Mouse (Mus musculus): ENCODE data around the gene Acox3. TPM values are rescaled to one million over a fixed set of nuclear protein-coding genes. Genes with fewer than 3 reads are reported as not detected.
A peak's percentile ranks its signal among the peaks of the same experiment; 100 is the strongest.

Acox3 gene
- polyA plus RNA-seq, 1 experiment from 2014 or later: 15.1 TPM

GRCm38 (mm10) chr5:35551855-35552837 lies 30.7 kb upstream of the Acox3 start:
- Histone ChIP-seq H3K36me3 (ENCODE audit: control insufficient read depth, insufficient read depth, low read length) (0 out of 2 replicates have a peak, but pooled peaks cover 3% of the 10 kb centered on the region), H3K4me1 (ENCODE audit: control insufficient read depth, insufficient read depth, low read length) (peaks cover 10% of the 10 kb centered on the region), H3K27me3 (ENCODE audit: control insufficient read depth, insufficient read depth, low read length) (no peaks in the 10 kb centered on the region), H3K27ac (ENCODE audit: low read length) (peak overlapping the region; percentile 79), H3K4me3 (replicated peaks; ENCODE audit: low read length) (no peak overlapping the region), H3K9me3 (replicated peaks; ENCODE audit: control insufficient read depth, low read length) (no peaks in the 10 kb centered on the region), H3K9ac (ENCODE audit: low read length) (no peak overlapping the region), H3K4me2 (ENCODE audit: low read depth, low read length) (no peak overlapping the region)
- peak; percentile 82 for ATAC-seq (ENCODE audit: insufficient read depth, low FRiP score)
- 35% methylated on average over 7 of the region's 7 CpGs for WGBS

DNA sequence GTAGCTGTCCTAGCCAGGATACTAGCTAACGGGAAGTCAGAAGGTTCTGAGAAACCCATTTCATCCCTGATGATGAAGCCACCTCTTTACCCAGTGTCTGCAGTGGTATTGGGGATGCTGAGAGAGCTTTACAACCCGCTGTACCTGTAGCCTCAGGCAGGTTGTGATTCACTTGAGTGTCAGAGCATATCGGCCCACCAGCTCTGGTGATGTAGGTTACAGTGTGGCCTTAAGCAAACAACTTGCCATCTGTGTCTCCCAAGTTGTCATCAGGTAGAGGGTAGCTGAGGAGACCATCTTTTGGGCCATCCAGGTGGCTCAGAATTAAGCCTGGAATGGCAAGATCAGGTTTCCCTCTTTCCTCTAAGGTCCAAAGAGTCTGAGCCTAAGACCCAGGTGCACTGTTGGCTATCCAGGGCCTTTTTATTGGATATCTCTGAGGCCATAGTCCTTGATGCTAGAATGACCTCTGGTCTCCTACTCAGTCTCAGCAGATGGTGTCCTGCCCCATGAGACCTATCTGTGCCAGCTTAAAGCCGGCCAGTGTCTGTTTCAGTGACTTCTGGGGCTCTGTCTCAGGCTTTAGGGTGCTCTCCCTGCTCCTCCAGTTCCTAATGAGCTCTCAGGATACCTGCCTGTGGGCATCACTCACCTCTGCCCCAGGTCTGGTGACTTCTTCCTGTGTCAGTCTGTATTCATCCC lies 29.9 kb upstream of the Acox3 start:
- Histone ChIP-seq H3K9ac (ENCODE audit: low read length) (no peak overlapping the region), H3K36me3 (ENCODE audit: control insufficient read depth, insufficient read depth, low read length) (0 out of 2 replicates have a peak, but pooled peaks cover 3% of the 10 kb centered on the region), H3K4me3 (replicated peaks; ENCODE audit: low read length) (no peak overlapping the region), H3K27me3 (ENCODE audit: control insufficient read depth, insufficient read depth, low read length) (no peaks in the 10 kb centered on the region), H3K4me2 (ENCODE audit: low read depth, low read length) (no peak overlapping the region), H3K27ac (ENCODE audit: low read length) (no peak overlapping the region), H3K4me1 (ENCODE audit: control insufficient read depth, insufficient read depth, low read length) (peaks cover 10% of the 10 kb centered on the region), H3K9me3 (replicated peaks; ENCODE audit: control insufficient read depth, low read length) (no peaks in the 10 kb centered on the region)
- 82% methylated on average over 4 of the region's 4 CpGs for WGBS
- ATAC-seq (ENCODE audit: insufficient read depth, low FRiP score): no peak

- 86% methylated on average over 7 of the region's 7 CpGs for WGBS
- 0 out of 2 replicates have a peak, but pooled peaks cover 5% of the 10 kb centered on the region for H3K36me3 ChIP-seq (ENCODE audit: control insufficient read depth, insufficient read depth, low read length)
- no peak for ATAC-seq (ENCODE audit: insufficient read depth, low FRiP score)
- no peaks in the 10 kb centered on the region for H3K27me3 ChIP-seq (ENCODE audit: control insufficient read depth, insufficient read depth, low read length)
- H3K9ac ChIP-seq (ENCODE audit: low read length): no peak overlapping the region
- no peak overlapping the region for H3K27ac ChIP-seq (ENCODE audit: low read length)
- H3K9me3 ChIP-seq (replicated peaks; ENCODE audit: control insufficient read depth, low read length): no peaks in the 10 kb centered on the region
- no peak overlapping the region for H3K4me3 ChIP-seq (replicated peaks; ENCODE audit: low read length)
- H3K4me2 ChIP-seq (ENCODE audit: low read depth, low read length): no peak overlapping the region
- H3K4me1 ChIP-seq (ENCODE audit: control insufficient read depth, insufficient read depth, low read length): peaks cover 10% of the 10 kb centered on the region
Observed at GRCm38 (mm10) chr5:35556393-35556792, 26.4 kb upstream of the Acox3 start.

GRCm38 (mm10) chr5:35557946-35558621 lies 24.8 kb upstream of the Acox3 start:
- Histone ChIP-seq H3K9me3 (replicated peaks; ENCODE audit: control insufficient read depth, low read length) (no peaks in the 10 kb centered on the region), H3K9ac (ENCODE audit: low read length) (no peak overlapping the region), H3K36me3 (ENCODE audit: control insufficient read depth, insufficient read depth, low read length) (0 out of 2 replicates have a peak, but pooled peaks cover 12% of the 10 kb centered on the region), H3K4me1 (ENCODE audit: control insufficient read depth, insufficient read depth, low read length) (no peaks in the 10 kb centered on the region), H3K4me3 (replicated peaks; ENCODE audit: low read length) (no peak overlapping the region), H3K27me3 (ENCODE audit: control insufficient read depth, insufficient read depth, low read length) (no peaks in the 10 kb centered on the region), H3K4me2 (ENCODE audit: low read depth, low read length) (no peak overlapping the region), H3K27ac (ENCODE audit: low read length) (no peak overlapping the region)
- 79% methylated on average over 13 of the region's 13 CpGs for WGBS
- ATAC-seq (ENCODE audit: insufficient read depth, low FRiP score): no peak

- H3K36me3 ChIP-seq (ENCODE audit: control insufficient read depth, insufficient read depth, low read length): peaks cover 16% of the 10 kb centered on the region; the same call in 1 of the 2 replicates
- H3K27ac ChIP-seq (ENCODE audit: low read length): no peak overlapping the region
- no peaks in the 10 kb centered on the region for H3K9me3 ChIP-seq (replicated peaks; ENCODE audit: control insufficient read depth, low read length)
- H3K27me3 ChIP-seq (ENCODE audit: control insufficient read depth, insufficient read depth, low read length): no peaks in the 10 kb centered on the region
- H3K4me1 ChIP-seq (ENCODE audit: control insufficient read depth, insufficient read depth, low read length): no peaks in the 10 kb centered on the region
- 73% methylated on average over 8 of the region's 8 CpGs for WGBS
- H3K4me3 ChIP-seq (replicated peaks; ENCODE audit: low read length): no peak overlapping the region
- no peak overlapping the region for H3K4me2 ChIP-seq (ENCODE audit: low read depth, low read length)
- ATAC-seq (ENCODE audit: insufficient read depth, low FRiP score): no peak
- no peak overlapping the region for H3K9ac ChIP-seq (ENCODE audit: low read length)
Observed at GRCm38 (mm10) chr5:35559447-35559846, 23.4 kb upstream of the Acox3 start.

DNA sequence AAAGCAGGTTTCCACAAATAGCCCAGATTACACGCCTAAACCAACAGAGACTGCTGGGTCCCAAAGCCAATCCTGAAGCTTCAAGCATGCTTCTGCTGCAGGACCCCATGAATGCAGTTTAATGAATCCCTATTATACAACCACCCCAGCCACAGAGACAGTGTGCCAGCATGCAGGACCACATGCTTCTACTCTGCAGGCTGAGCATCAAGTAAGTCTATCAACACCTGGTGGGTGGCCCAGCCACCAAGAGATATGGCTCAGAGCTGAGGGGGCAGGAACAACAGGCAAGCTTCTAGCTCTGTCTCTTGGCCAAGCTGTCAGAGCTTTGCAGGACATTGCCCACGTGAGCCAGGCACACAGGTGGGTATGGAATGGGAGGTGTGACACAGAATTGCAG lies 20.2 kb upstream of the Acox3 start:
- no peaks in the 10 kb centered on the region for H3K4me1 ChIP-seq (ENCODE audit: control insufficient read depth, insufficient read depth, low read length)
- H3K4me3 ChIP-seq (replicated peaks; ENCODE audit: low read length): no peak overlapping the region
- 92% methylated on average over 2 of the region's 2 CpGs for WGBS
- H3K27ac ChIP-seq (ENCODE audit: low read length): no peak overlapping the region
- no peak overlapping the region for H3K4me2 ChIP-seq (ENCODE audit: low read depth, low read length)
- no peak overlapping the region for H3K9ac ChIP-seq (ENCODE audit: low read length)
- ATAC-seq (ENCODE audit: insufficient read depth, low FRiP score): no peak
- H3K9me3 ChIP-seq (replicated peaks; ENCODE audit: control insufficient read depth, low read length): no peaks in the 10 kb centered on the region
- H3K27me3 ChIP-seq (ENCODE audit: control insufficient read depth, insufficient read depth, low read length): no peaks in the 10 kb centered on the region
- peaks cover 24% of the 10 kb centered on the region for H3K36me3 ChIP-seq (ENCODE audit: control insufficient read depth, insufficient read depth, low read length)

- ATAC-seq (ENCODE audit: insufficient read depth, low FRiP score): no peak; the same call in 1 of the 2 replicates
- no peaks in the 10 kb centered on the region for H3K27me3 ChIP-seq (ENCODE audit: control insufficient read depth, insufficient read depth, low read length)
- 0% methylated on average over 1 of the region's 1 CpGs for WGBS
- H3K4me2 ChIP-seq (ENCODE audit: low read depth, low read length): no peak overlapping the region
- no peak overlapping the region for H3K27ac ChIP-seq (ENCODE audit: low read length)
- peaks cover 28% of the 10 kb centered on the region for H3K36me3 ChIP-seq (ENCODE audit: control insufficient read depth, insufficient read depth, low read length)
- no peaks in the 10 kb centered on the region for H3K9me3 ChIP-seq (replicated peaks; ENCODE audit: control insufficient read depth, low read length)
- no peaks in the 10 kb centered on the region for H3K4me1 ChIP-seq (ENCODE audit: control insufficient read depth, insufficient read depth, low read length)
- no peak overlapping the region for H3K4me3 ChIP-seq (replicated peaks; ENCODE audit: low read length)
- no peak overlapping the region for H3K9ac ChIP-seq (ENCODE audit: low read length)
Observed at GRCm38 (mm10) chr5:35563449-35563848, 19.4 kb upstream of the Acox3 start.

DNA sequence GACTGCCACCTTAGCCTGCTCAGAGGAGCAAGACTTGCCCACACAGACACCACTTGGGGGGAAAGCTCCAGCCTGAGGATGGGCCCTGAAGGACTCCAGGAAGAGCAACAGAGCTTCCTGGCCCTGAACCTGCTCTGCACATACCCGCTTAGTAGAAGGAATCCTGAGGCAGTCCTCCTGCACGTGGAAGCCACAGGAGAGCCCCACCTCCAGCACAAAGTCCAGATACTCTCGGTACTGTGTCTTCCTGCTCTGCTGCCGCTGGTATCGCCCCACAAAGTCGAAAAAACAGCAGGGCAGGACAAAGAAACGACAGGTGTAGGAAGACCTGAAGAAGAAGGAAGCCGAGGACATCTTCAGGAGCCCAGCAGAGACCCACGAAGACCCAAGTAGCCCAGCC lies 17.6 kb upstream of the Acox3 start:
- Histone ChIP-seq H3K4me3 (replicated peaks; ENCODE audit: low read length) (no peak overlapping the region), H3K4me2 (ENCODE audit: low read depth, low read length) (no peak overlapping the region), H3K9me3 (replicated peaks; ENCODE audit: control insufficient read depth, low read length) (no peaks in the 10 kb centered on the region), H3K36me3 (ENCODE audit: control insufficient read depth, insufficient read depth, low read length) (peaks cover 32% of the 10 kb centered on the region), H3K4me1 (ENCODE audit: control insufficient read depth, insufficient read depth, low read length) (no peaks in the 10 kb centered on the region), H3K27me3 (ENCODE audit: control insufficient read depth, insufficient read depth, low read length) (no peaks in the 10 kb centered on the region), H3K27ac (ENCODE audit: low read length) (no peak overlapping the region), H3K9ac (ENCODE audit: low read length) (no peak overlapping the region)
- WGBS: 89% methylated on average over 9 of the region's 9 CpGs
- ATAC-seq (ENCODE audit: insufficient read depth, low FRiP score): no peak
